Mouse (Mus musculus): ENCODE results near the gene Tbcd. TPM values are rescaled to one million over a fixed set of nuclear protein-coding genes. Genes with fewer than 3 reads are reported as not detected.
A peak's percentile ranks its signal among the peaks of the same experiment; 100 is the strongest.

Gene Tbcd
- total RNA-seq, 4 experiments from 2014 or later, result 44.5 to 48.1 (median 46.8) TPM

DNA sequence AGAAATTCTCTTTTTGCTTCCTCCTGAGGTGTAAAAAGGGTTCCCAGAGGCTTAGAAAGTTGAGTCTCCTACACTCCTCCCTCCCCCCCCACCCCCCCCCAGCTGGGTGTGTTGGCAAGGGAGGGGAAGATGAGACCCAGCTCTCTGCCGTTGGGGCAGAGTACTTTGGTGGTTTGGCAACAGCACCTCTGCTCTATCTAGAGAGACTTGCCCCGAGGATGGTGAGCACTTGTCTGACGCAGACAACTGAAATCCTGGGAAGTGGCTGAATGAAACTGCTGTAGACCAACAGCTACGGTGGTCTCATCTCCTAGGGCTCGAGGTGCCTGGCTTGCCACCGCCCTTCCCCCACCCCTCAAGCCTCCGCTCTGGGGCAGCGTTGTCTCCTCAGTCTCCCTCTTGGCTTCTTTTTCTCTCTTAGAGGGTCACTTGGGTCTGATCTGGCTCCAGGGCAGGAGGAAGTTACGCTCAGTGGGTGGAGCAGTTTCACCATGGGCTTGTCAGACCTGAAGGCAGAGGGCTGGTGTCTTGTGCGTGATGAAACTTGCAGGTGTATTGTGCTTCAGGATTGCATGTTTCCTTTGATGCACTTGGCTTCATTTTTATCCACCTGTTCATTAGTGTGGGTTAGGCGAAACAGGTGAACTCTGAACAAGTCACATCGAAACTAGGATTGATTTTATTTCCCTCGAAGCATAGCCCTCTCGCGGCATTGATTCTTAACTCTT, 27.9 kb downstream of the Tbcd start:
- no peak for DNase-seq

- DNase-seq, result no peak
Observed at GRCm38 (mm10) chr11:121481129-121481528, 29.4 kb downstream of the Tbcd start.

DNA sequence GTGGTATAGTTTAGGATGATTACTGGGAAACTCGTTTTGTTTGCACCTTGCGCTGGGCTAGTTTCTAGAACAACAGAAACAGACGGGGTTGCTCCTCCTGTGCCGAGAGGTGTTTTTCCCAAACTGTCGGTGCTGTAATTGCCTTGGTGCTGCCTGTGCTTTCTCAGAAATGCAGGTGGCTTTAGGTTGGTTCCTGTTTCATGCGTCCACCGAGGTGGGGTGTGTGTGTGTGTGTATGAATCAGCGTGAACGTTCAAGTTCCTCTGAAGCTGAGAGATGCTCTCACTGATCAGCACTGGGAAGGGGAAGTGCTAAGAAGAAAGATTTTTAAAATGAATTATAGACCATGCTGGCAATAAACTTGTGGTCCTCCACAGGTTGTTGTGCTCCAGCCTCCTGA, 34.1 kb downstream of the Tbcd start:
- no peak for DNase-seq

DNA sequence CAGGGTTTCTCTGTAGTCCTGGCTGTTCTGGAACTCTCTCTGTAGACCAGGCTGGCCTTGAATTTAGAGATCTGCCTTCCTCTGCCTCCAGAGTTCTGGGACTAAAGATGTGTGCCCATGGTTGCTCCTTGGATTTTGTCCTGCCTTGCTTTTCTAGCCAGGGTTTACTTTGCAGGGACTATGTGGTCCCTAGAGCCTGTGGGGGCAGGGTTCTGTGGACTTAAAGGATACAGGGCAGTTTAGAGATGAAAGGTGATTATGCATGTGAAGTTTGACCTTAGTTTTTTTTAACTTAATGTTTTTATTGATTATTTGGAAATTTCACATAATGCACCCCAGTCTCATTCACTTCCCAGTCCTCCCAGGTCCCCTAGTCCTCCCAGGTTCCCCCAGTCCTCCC, 38.9 kb downstream of the Tbcd start:
- DNase-seq, result no peak

DNA sequence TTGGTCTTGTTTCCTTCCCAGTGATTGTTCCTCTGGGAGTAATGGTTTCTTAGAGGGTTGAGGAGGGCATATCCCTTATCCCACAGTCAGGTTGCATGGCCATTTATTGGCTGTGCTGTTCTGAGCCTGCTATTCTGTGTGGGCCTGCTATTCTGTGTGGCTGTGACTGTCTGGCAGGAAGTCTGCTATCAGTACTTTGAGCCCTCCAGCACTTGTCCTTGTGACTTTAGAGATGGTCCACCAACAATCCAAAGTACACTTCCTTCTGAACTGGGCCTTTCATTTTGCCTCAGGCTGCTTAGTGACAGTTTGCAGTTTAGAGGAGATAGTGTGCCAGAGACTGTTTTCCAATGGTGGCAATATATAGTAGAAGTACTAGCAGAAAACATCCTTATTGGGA, 48.8 kb downstream of the Tbcd start:
- no peak for DNase-seq

- DNase-seq, result no peak
Observed at GRCm38 (mm10) chr11:121501525-121501924, 49.8 kb downstream of the Tbcd start.

- DNase-seq, result no peak
Observed at GRCm38 (mm10) chr11:121502000-121502860, 50.5 kb downstream of the Tbcd start.

GRCm38 (mm10) chr11:121508478-121508877, 56.7 kb downstream of the Tbcd start:
- DNase-seq, result no peak

- DNase-seq, result no peak
Observed at GRCm38 (mm10) chr11:121510512-121511246, 58.9 kb downstream of the Tbcd start.

GRCm38 (mm10) chr11:121512896-121513572, 61.3 kb downstream of the Tbcd start:
- no peak for DNase-seq

GRCm38 (mm10) chr11:121515996-121516395, 64.2 kb downstream of the Tbcd start:
- DNase-seq, result no peak

- DNase-seq, result no peak
Observed at GRCm38 (mm10) chr11:121516906-121517305, 65.2 kb downstream of the Tbcd start.

DNA sequence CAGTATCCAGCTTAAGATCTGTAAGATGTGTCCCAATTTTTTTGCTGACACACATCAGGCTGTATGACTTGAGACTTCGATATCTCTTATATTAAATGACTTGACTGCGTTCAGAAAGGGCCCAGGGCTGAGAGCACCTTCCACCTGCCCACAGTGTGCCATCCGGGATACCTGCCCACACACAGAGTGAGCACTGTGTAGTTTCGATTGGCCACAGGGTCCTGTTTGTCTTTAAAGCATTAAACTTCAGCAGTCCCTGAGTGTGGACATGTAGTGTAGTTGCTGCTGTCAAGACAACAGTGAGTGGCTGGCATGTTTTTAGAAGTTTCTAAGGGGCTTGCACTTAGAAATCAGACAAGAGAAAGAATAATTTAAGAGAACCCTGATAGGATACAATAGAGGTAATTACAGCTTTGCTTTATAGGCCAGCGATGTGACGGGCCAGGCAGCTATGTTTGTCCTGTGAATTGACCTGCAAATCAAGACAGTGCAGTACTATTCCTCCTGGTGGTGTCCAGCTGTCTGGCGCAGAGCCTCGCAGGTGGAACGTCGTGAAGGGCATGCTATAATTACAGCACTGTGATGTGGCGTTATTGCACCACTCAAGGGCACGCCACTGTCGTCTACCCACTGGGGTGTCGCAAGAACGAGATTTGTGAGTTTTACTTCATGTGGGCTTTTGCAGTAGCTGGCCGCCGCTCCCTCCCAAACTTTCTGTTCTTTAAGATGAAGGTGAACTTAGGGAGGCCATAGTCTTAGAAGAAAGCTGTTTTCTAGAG, 66.1 kb downstream of the Tbcd start:
- peak; percentile 42 for DNase-seq

- DNase-seq, result no peak
Observed at GRCm38 (mm10) chr11:121519131-121519530, 67.4 kb downstream of the Tbcd start, which contains the start of gene Zfp750. Zfp750 (minus strand) TSS chr11:121519333.

- no peak for DNase-seq
Observed at GRCm38 (mm10) chr11:121519703-121520102, 68.0 kb downstream of the Tbcd start.

DNA sequence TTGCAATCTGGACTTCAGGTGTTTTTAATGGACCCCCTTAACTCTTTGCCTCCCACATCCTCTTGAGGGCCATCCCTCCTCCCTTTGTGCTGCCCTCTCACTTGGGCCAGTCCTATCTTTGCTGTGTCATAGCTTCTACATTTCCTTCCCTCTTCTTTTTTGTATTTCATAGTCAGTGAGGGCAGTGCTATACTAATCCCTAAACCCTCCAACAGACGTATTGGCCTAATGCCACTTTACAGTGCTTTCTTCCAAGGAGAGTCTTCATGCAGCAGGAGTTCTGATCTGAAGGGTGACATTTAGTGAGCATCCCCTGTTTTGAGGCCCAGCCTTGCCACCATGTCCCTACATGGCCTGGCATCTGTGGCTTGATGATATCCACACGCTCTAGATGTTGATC, 69.0 kb downstream of the Tbcd start:
- no peak for DNase-seq

GRCm38 (mm10) chr11:121522156-121522762, 70.5 kb downstream of the Tbcd start:
- DNase-seq, result no peak

GRCm38 (mm10) chr11:121524191-121524590, 72.4 kb downstream of the Tbcd start:
- no peak for DNase-seq

DNA sequence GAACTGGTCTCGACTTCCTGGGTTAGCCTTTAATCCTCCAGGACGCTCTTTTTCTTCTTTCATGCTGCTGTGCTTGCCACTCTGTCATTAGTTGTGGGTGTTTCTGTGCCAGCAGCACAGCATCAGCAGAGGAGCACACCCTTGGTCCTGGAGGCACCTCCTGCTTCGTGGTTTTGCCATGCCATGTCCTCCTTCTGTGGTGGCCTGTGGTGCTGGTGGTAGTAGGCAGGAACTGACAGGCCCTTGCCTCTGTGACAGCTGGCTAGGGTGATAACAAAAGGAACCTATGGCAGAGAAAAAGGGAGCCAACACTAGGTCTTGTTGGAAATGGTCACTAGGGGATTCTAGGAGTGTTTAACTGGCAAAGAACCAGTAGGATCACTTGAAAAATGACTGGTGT, 78.0 kb downstream of the Tbcd start:
- no peak for DNase-seq

- DNase-seq, result no peak
Observed at GRCm38 (mm10) chr11:121536528-121536927, 84.8 kb downstream of the Tbcd start.

GRCm38 (mm10) chr11:121542471-121542870, 90.7 kb downstream of the Tbcd start:
- DNase-seq, result peak; percentile 79
